Mouse (Mus musculus): ENCODE measurements around the gene Rpl35. TPM values are rescaled to one million over a fixed set of nuclear protein-coding genes. Genes with fewer than 3 reads are reported as not detected.

Gene Rpl35
- total and polyA plus RNA-seq, 3 experiments = 108 to 341 (median 307) TPM

DNA sequence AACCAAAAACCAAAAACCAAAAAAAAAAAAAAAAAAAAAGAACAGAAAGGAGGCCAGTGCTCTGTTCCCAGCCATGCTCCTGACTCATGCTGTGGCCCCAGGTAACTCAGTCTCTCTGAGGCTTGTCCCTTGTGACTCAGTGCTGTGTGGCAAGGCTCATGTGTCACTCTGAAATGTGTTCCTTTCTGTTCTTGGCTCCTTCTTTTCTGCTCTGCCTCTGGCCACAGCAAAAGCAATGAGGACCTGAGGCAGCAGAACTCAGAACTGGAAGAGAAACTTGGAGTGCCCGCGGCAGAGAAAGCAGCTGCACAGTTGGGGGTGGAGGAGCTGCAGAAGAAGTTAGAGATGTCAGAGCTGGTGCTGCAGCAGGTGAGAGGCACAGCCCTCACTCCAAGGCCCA, 31.3 kb downstream of the Rpl35 start:
- no peak for DNase-seq
- H3K4me3 ChIP-seq = no peak overlapping the region
- H3K27me3 ChIP-seq (ENCODE audit: control insufficient read depth, insufficient read depth, low read length) = no peaks in the 10 kb centered on the region; the same call in 1 of the 2 replicates
- 50% methylated on average over 2 of the region's 2 CpGs for WGBS
- H3K36me3 ChIP-seq (ENCODE audit: control insufficient read depth, insufficient read depth, low read length) = no peaks in the 10 kb centered on the region
- H3K79me2 ChIP-seq (replicated peaks; ENCODE audit: control insufficient read depth, insufficient read depth, low read length) = no peaks in the 10 kb centered on the region
- TF ChIP-seq EP300 (IDR thresholded peaks at IDR 0.05; ENCODE audit: insufficient read depth, low read depth, low read length) (no peak), POLR2A (IDR thresholded peaks at IDR 0.05; ENCODE audit: insufficient read depth, low read depth, low read length) (no peak), CTCF (IDR thresholded peaks at IDR 0.05) (no peak)
- no peak overlapping the region for H3K9ac ChIP-seq (ENCODE audit: low read depth, low read length)
- no peaks in the 10 kb centered on the region for H3K4me1 ChIP-seq (ENCODE audit: control insufficient read depth, insufficient read depth, low read length)
- intact Hi-C loops (cut with DNase I) = no loop called here
- no peak overlapping the region for H3K27ac ChIP-seq

DNA sequence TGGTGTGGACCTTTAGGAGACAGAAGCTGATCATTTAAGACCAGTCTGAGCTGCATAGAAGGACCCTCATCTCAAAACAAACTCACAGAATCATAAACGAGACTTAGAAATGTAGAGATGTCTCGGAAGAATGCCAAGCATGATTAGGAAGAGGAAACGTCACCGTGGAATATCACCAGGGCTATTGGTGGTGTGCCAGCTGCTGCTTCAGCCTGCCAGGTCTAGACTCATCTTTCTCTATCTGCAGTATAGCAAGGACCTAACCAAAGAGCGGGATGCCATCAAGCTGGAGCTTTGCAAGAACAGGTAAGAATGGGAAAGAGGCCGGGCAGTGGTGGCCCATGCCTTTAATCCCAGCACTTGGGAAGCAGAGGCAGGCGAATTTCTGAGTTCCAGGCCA, 31.7 kb downstream of the Rpl35 start:
- TF ChIP-seq POLR2A (IDR thresholded peaks at IDR 0.05; ENCODE audit: insufficient read depth, low read depth, low read length) = no peak
- TF ChIP-seq EP300 (IDR thresholded peaks at IDR 0.05; ENCODE audit: insufficient read depth, low read depth, low read length) = no peak
- TF ChIP-seq CTCF (IDR thresholded peaks at IDR 0.05) = no peak
- H3K4me3 ChIP-seq = no peak overlapping the region
- no peak overlapping the region for H3K27ac ChIP-seq
- H3K4me1 ChIP-seq (ENCODE audit: control insufficient read depth, insufficient read depth, low read length) = no peaks in the 10 kb centered on the region
- intact Hi-C loops (cut with DNase I) = no loop called here
- no peak overlapping the region for H3K9ac ChIP-seq (ENCODE audit: low read depth, low read length)
- H3K36me3 ChIP-seq (ENCODE audit: control insufficient read depth, insufficient read depth, low read length) = no peaks in the 10 kb centered on the region
- WGBS = 53% methylated on average over 7 of the region's 7 CpGs
- H3K79me2 ChIP-seq (replicated peaks; ENCODE audit: control insufficient read depth, insufficient read depth, low read length) = no peaks in the 10 kb centered on the region
- DNase-seq = no peak
- H3K27me3 ChIP-seq (ENCODE audit: control insufficient read depth, insufficient read depth, low read length) = no peaks in the 10 kb centered on the region; the same call in 1 of the 2 replicates

DNA sequence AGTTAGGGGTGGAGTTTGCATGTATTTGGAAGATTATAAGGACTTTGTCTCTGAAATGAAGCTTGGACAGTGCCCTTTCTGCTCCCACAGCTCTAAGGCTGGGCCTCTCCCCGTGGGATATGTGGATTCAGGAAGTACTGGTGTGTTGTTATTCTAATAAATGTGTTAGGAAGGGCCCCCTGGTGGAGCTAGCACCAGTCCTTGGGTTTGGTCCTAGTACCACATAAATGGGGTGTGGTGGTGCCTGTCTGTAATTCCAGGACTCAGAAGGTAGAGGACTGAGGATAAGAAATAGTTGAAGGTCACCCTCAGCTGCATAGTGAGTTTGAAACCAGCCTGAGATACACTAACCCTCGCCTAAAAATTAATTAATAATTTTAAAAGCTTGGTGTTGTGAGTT, 32.2 kb downstream of the Rpl35 start:
- Histone ChIP-seq H3K9ac (ENCODE audit: low read depth, low read length) (no peak overlapping the region), H3K27me3 (ENCODE audit: control insufficient read depth, insufficient read depth, low read length) (no peaks in the 10 kb centered on the region; the same call in 1 of the 2 replicates), H3K79me2 (replicated peaks; ENCODE audit: control insufficient read depth, insufficient read depth, low read length) (no peaks in the 10 kb centered on the region), H3K27ac (no peak overlapping the region), H3K4me3 (no peak overlapping the region), H3K36me3 (ENCODE audit: control insufficient read depth, insufficient read depth, low read length) (no peaks in the 10 kb centered on the region), H3K4me1 (ENCODE audit: control insufficient read depth, insufficient read depth, low read length) (no peaks in the 10 kb centered on the region)
- no peak for DNase-seq
- intact Hi-C loops (cut with DNase I) = no loop called here
- WGBS = 35% methylated on average over 2 of the region's 2 CpGs
- TF ChIP-seq POLR2A (IDR thresholded peaks at IDR 0.05; ENCODE audit: insufficient read depth, low read depth, low read length) (no peak), EP300 (IDR thresholded peaks at IDR 0.05; ENCODE audit: insufficient read depth, low read depth, low read length) (no peak), CTCF (IDR thresholded peaks at IDR 0.05) (peak; percentile 35)

DNA sequence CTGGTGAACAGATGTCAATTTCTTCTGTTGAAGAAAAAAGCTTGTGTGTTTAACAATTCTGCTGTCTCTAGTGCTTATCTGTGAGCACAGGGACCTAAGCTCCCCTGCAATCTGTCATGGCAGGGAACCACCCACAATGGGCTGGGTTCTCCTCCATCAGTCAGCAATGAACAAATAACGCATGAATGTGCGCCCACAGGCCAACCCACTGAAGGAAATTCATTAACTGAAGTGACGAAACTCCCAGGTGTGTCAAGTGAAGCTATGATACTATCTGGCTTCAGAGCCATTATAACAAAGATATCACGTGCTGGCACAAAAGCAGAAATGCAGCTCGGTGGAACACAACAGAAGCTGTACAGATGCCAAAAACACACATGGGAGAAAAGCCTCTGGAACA, 35.4 kb downstream of the Rpl35 start:
- no peaks in the 10 kb centered on the region for H3K4me1 ChIP-seq (ENCODE audit: control insufficient read depth, insufficient read depth, low read length)
- H3K36me3 ChIP-seq (ENCODE audit: control insufficient read depth, insufficient read depth, low read length) = no peaks in the 10 kb centered on the region
- intact Hi-C loops (cut with DNase I) = no loop called here
- H3K27ac ChIP-seq = no peak overlapping the region
- H3K79me2 ChIP-seq (replicated peaks; ENCODE audit: control insufficient read depth, insufficient read depth, low read length) = no peaks in the 10 kb centered on the region
- H3K4me3 ChIP-seq = no peak overlapping the region
- H3K9ac ChIP-seq (ENCODE audit: low read depth, low read length) = no peak overlapping the region
- no peak for DNase-seq
- H3K27me3 ChIP-seq (ENCODE audit: control insufficient read depth, insufficient read depth, low read length) = no peaks in the 10 kb centered on the region
- WGBS = 65% methylated on average over 5 of the region's 5 CpGs
- TF ChIP-seq POLR2A (IDR thresholded peaks at IDR 0.05; ENCODE audit: insufficient read depth, low read depth, low read length) = no peak
- no peak for TF ChIP-seq EP300 (IDR thresholded peaks at IDR 0.05; ENCODE audit: insufficient read depth, low read depth, low read length)
- TF ChIP-seq CTCF (IDR thresholded peaks at IDR 0.05) = no peak

DNA sequence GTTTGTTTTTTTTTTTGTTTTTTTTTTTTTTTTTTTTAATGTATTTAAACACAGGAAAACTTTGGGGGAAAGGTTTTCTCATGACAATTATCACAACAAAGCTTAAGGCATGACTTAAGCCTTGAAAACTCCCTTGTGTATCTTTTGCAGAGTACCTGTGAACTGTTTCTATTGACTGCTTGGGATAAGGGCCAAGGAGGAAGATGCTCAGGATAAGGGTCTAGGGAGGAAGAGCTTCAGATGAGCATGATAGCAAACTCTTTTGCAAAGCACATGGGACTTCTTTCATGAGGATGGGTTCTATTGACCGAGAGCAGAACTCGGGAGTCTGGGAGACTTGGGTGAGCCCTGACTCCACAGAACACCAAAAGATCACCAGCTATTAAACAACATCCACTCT, 35.8 kb downstream of the Rpl35 start:
- no peaks in the 10 kb centered on the region for H3K4me1 ChIP-seq (ENCODE audit: control insufficient read depth, insufficient read depth, low read length)
- no peak for TF ChIP-seq EP300 (IDR thresholded peaks at IDR 0.05; ENCODE audit: insufficient read depth, low read depth, low read length)
- no peak for TF ChIP-seq POLR2A (IDR thresholded peaks at IDR 0.05; ENCODE audit: insufficient read depth, low read depth, low read length)
- no peak for TF ChIP-seq CTCF (IDR thresholded peaks at IDR 0.05)
- no peak overlapping the region for H3K27ac ChIP-seq
- no peaks in the 10 kb centered on the region for H3K36me3 ChIP-seq (ENCODE audit: control insufficient read depth, insufficient read depth, low read length)
- DNase-seq = no peak
- no peak overlapping the region for H3K4me3 ChIP-seq
- H3K27me3 ChIP-seq (ENCODE audit: control insufficient read depth, insufficient read depth, low read length) = no peaks in the 10 kb centered on the region
- 92% methylated on average over 2 of the region's 2 CpGs for WGBS
- H3K9ac ChIP-seq (ENCODE audit: low read depth, low read length) = no peak overlapping the region
- no peaks in the 10 kb centered on the region for H3K79me2 ChIP-seq (replicated peaks; ENCODE audit: control insufficient read depth, insufficient read depth, low read length)
- intact Hi-C loops (cut with DNase I) = no loop called here

DNA sequence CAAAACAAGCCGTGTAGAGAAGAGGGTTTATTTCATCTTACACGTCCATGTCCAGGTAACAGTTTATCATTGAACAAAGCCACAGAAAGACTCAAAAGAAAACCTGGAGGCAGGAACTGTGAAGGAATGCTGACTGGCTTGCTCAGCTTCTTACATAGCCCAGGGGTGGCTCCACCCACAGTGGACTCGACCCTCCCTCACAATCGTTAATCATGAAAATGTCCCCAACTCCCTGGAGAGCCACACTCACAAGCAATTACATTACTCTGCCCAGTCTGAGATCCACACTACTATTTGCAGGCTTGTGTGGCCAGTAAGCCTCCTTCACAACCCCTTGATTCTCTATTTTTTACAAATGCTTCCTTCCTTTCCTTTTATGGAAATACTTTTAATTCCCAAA, 41.2 kb downstream of the Rpl35 start:
- Histone ChIP-seq H3K79me2 (replicated peaks; ENCODE audit: control insufficient read depth, insufficient read depth, low read length) (no peaks in the 10 kb centered on the region), H3K36me3 (ENCODE audit: control insufficient read depth, insufficient read depth, low read length) (no peaks in the 10 kb centered on the region), H3K27me3 (ENCODE audit: control insufficient read depth, insufficient read depth, low read length) (0 out of 2 replicates have a peak, but pooled peaks cover 2% of the 10 kb centered on the region), H3K4me1 (ENCODE audit: control insufficient read depth, insufficient read depth, low read length) (no peaks in the 10 kb centered on the region), H3K4me3 (no peak overlapping the region), H3K9ac (ENCODE audit: low read depth, low read length) (no peak overlapping the region), H3K27ac (no peak overlapping the region)
- intact Hi-C loops (cut with DNase I) = no loop called here
- 46% methylated on average over 4 of the region's 4 CpGs for WGBS
- TF ChIP-seq EP300 (IDR thresholded peaks at IDR 0.05; ENCODE audit: insufficient read depth, low read depth, low read length) (no peak), CTCF (IDR thresholded peaks at IDR 0.05) (no peak), POLR2A (IDR thresholded peaks at IDR 0.05; ENCODE audit: insufficient read depth, low read depth, low read length) (no peak)
- DNase-seq = no peak
